Mouse (Mus musculus) midbrain, embryonic 10.5 days (tissue): ENCODE data around the gene Lrrc4b. TPM values are rescaled to one million over a fixed set of nuclear protein-coding genes. Genes with fewer than 3 reads are reported as not detected.

Source experiments
- DNase-seq: peaks from one replicate; pipeline ENCODE4 v3.0.0-alpha.2; 2017; ENCODE audit warnings: low spot score
- H3K27ac ChIP-seq: fragments of 300-500 bp; sonication (generic); replicated peaks from 2 replicates; pipeline ENCODE4 v1.5.1; 2016; ENCODE audit warnings: mild to moderate bottlenecking
- H3K27me3 ChIP-seq: fragments of 300-500 bp; sonication (generic); 2 replicates; pipeline ENCODE4 v1.6.1; 2016; ENCODE audit warnings: low read depth, mild to moderate bottlenecking; ENCODE audit not compliant: poor library complexity, severe bottlenecking
- H3K36me3 ChIP-seq: fragments of 300-500 bp; sonication (generic); 2 replicates; pipeline ENCODE4 v1.6.1; 2016; ENCODE audit warnings: mild to moderate bottlenecking, moderate library complexity
- H3K4me1 ChIP-seq: fragments of 300-500 bp; sonication (generic); 2 replicates; pipeline ENCODE4 v1.6.1; 2016
- H3K4me3 ChIP-seq: fragments of 300-500 bp; sonication (generic); 2 replicates; pipeline ENCODE4 v1.5.1; 2016; ENCODE audit warnings: mild to moderate bottlenecking, moderate library complexity
- H3K9me3 ChIP-seq: fragments of 300-500 bp; sonication (generic); replicated peaks from 2 replicates; pipeline ENCODE4 v1.6.1; 2016; ENCODE audit warnings: mild to moderate bottlenecking
- WGBS: fragments of 180-500 bp; shearing (Covaris S2); methylation state at CpG from one replicate; pipeline ENCODE4 v1.1.7; 2016; 5-methylcytosine and 5-hydroxymethylcytosine counted together
- polyA plus RNA-seq: library from polyadenylated mRNA; unstranded; fragments of >200 nt; fragmentation: Nextera tagmentation; extraction: Ambion mirVana; gene quantifications from 2 replicates; pipeline ENCODE4 v1.2.1, GENCODE M21; 2016

Lrrc4b gene
- polyA plus RNA-seq, 1 experiment from 2014 or later, result 2.4 TPM

DNA sequence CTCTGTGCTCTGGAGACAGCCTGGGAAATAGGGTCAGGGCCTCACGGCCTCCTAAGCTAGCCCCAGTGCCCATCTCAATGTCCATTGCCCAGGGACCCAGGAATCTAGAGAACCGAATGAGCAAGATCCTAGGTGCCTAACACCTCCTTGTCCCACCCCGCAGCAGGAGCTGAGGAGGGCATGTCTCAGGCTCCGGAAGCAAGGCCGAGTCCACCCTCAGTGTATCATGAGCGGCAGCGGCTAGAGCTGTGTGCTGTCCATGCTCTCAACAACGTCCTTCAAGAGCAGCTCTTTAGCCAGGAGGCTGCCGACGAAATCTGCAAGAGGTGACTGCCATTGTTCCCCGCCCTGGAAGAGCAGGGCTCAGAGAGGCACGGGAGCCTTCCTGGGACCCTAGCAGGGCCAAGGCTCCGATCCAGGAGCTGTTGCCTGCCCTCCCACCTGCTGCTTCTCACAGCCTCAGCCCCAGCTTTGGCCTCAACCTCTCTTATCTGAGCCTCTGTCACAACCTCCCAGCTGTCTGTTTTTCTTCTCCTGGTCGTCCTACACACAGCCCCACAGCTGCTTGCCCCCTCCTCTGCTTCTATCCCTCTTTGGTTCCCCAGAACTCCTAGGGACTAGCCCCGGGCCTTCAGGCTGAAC, 39.9 kb downstream of the Lrrc4b start:
- Histone ChIP-seq H3K27ac (peak overlapping the region; percentile 88), H3K27me3 (peaks cover 9% of the 10 kb centered on the region), H3K36me3 (peaks cover 8% of the 10 kb centered on the region), H3K9me3 (no peaks in the 10 kb centered on the region), H3K4me3 (peak overlapping the region; percentile 64), H3K4me1 (peaks cover 82% of the 10 kb centered on the region)
- peak; percentile 12 for DNase-seq
- 66% methylated on average over 15 of the region's 15 CpGs for WGBS

GRCm38 (mm10) chr7:44469677-44470675, 41.2 kb downstream of the Lrrc4b start:
- H3K4me3 ChIP-seq, result peak overlapping the region; percentile 64; the same call in 1 of the 2 replicates
- peaks cover 12% of the 10 kb centered on the region for H3K27me3 ChIP-seq
- peak overlapping the region; percentile 88 for H3K27ac ChIP-seq
- no peaks in the 10 kb centered on the region for H3K36me3 ChIP-seq
- no peak for DNase-seq
- H3K4me1 ChIP-seq, result peaks cover 81% of the 10 kb centered on the region
- H3K9me3 ChIP-seq, result no peaks in the 10 kb centered on the region
- WGBS, result 88% methylated on average over 16 of the region's 16 CpGs

DNA sequence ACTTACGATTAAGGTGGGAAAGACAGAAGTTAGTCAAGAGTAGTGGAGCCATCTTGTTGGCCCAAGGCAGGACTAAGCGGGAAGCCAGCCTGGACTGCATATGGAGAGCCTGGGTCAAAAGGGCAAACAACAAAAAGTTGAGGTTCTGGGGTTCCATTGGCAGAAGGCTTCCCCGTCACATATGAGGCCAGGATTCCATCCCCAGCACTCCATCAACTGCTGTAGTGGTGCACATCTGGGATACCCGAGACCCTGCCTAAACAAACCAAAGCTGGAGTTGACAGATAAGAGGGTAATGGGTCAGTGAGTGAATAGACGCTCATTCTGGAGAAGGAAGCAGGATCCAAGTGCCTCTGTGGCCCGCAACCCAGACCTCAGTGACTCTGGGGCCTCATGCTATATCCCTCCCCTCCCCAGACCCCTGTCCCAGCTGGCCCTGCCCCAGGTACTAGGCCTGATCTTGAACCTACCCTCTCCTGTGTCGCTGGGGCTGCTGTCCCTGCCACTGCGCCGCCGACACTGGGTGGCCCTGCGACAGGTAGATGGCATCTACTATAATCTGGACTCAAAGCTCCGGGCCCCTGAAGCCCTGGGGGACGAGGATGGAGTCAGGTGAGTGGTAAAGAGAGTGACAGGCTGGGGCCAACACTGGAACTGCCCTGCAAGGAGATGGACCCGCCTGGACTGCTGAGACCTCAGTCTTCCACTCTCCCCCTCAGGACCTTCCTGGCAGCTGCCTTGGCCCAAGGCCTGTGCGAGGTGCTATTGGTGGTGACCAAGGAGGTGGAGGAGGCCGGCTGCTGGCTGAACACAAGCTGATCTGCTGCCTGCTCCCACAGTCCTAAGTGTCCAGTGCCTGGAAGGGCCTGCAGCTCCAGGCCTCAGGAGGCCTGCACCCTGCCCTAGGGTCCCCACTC, 42.1 kb downstream of the Lrrc4b start:
- DNase-seq, result no peak
- Histone ChIP-seq H3K4me1 (peaks cover 77% of the 10 kb centered on the region), H3K9me3 (no peaks in the 10 kb centered on the region), H3K36me3 (no peaks in the 10 kb centered on the region), H3K27ac (0 out of 2 replicates have a peak overlapping the region, but pooled peaks have one; percentile 88), H3K4me3 (no peak overlapping the region), H3K27me3 (peaks cover 22% of the 10 kb centered on the region)
- 84% methylated on average over 16 of the region's 16 CpGs for WGBS

GRCm38 (mm10) chr7:44471880-44472557, 43.2 kb downstream of the Lrrc4b start:
- Histone ChIP-seq H3K27ac (0 out of 2 replicates have a peak overlapping the region, but pooled peaks have one; percentile 1), H3K4me3 (no peak overlapping the region), H3K9me3 (no peaks in the 10 kb centered on the region), H3K27me3 (peaks cover 32% of the 10 kb centered on the region), H3K36me3 (no peaks in the 10 kb centered on the region), H3K4me1 (peaks cover 67% of the 10 kb centered on the region)
- DNase-seq, result no peak
- 58% methylated on average over 6 of the region's 6 CpGs for WGBS

DNA sequence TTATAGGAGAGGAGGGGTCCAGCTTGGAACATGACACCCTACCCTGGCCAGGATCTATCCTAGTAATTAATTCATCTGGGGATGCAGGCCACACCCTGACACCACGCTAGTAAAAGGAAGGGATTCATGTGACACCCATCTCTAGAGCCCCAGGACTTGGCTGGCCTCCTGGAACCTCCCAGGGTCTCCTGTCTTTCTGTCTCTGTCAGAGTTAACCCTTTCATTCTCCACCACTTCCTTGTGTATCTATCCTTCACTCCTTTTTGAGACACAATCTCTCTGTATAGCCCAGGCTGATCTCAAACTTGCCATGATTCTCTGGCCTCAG, 43.7 kb downstream of the Lrrc4b start:
- Histone ChIP-seq H3K27ac (0 out of 2 replicates have a peak overlapping the region, but pooled peaks have one; percentile 35), H3K4me1 (peaks cover 61% of the 10 kb centered on the region)
- 32% methylated on average over 1 of the region's 1 CpGs for WGBS

DNA sequence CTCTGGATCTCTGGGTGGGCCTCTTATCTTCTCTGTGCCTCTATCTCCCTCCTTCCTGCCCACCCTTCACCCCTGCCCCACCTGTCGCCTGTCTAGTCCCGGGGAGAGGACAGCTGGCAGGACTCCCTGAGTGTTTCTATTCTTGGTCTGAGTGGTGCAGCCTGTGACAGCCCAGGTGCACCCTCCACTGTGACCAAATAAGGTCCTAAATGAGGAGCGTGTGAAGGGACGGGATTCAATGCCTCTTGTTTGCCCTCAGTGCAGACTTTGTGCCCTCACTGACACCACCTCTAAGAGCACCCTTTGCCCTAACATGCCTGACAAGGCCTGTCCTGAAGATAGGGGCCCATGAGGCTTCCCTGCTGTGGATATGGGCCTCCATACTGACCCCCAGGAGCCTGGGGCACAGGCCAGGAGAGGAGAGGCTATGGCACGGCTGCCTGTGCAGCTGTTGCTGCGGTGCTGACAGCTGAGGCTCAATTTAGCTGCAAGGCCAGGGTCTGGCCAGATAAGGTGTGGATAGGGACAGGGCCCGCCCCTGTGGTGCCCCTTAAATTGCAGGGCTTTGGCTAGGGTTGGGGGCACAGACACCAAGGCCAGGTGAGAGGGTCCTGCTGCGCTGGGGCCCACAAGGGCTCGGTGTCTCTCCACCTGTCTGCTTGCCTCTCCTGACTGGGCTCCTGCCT, 44.3 kb downstream of the Lrrc4b start:
- H3K4me3 ChIP-seq, result no peak overlapping the region
- H3K4me1 ChIP-seq, result peaks cover 60% of the 10 kb centered on the region
- peak; percentile 12 for DNase-seq
- H3K27ac ChIP-seq, result peak overlapping the region; percentile 53
- peaks cover 43% of the 10 kb centered on the region for H3K27me3 ChIP-seq
- no peaks in the 10 kb centered on the region for H3K9me3 ChIP-seq
- H3K36me3 ChIP-seq, result no peaks in the 10 kb centered on the region
- WGBS, result 71% methylated on average over 9 of the region's 9 CpGs

More for the DNA sequence above, 43.7 kb downstream of the Lrrc4b start:
- H3K27me3 ChIP-seq, result peaks cover 37% of the 10 kb centered on the region
- DNase-seq, result peak; percentile 12
- no peak overlapping the region for H3K4me3 ChIP-seq
- H3K9me3 ChIP-seq, result no peaks in the 10 kb centered on the region
- H3K36me3 ChIP-seq, result no peaks in the 10 kb centered on the region

DNA sequence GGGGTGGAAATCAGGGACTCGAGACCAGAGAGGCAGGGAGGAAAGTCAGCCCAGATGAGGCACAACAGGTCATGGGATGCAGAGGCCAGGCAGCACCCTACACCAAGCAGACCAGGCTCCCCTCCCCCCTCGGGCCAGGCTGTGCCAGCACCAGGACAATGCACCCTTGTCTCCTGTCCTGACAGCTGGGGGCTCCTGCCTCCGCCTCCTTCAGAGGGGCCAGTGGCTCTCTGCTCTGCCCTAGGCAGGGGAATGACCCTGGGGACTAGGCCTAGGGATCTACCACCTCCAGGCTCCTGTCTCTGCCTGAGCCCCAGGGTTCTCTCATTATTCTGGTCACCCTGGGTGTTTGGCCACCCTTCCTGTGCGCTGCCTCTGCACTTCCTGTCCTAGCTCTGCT, 45.6 kb downstream of the Lrrc4b start:
- peak overlapping the region; percentile 72 for H3K27ac ChIP-seq
- 19% methylated on average over 4 of the region's 4 CpGs for WGBS

DNA sequence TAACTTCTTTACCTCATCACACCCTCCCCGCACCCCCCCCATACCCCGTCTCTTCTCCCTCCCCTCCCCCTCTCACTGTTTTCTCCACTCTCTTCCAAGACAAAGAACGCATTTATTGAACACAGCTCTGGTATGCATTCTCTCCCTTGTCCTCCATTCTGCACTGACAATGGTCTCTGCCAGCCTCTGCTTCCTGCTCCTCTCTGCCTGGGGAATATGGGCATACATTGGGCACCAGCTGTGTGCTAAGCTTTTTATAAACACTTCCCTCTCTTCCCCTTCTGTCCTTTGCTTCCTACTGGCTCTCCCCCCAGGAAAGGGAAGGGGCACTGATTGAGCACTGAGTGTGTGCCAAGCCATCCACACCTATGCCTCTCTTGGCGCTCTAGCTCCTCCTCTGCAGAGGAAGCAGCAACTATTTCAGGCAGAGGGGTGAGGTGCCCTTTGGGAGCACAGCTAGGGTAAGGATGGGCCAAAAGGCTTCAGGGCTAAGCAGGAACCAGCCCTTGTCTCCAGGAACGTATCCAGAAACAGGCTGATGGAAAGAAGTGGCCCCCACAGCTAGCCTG, 46.3 kb downstream of the Lrrc4b start:
- no peak for DNase-seq
- H3K36me3 ChIP-seq, result no peaks in the 10 kb centered on the region
- H3K27me3 ChIP-seq, result peaks cover 63% of the 10 kb centered on the region

More for the DNA sequence above, 45.6 kb downstream of the Lrrc4b start:
- peaks cover 47% of the 10 kb centered on the region for H3K4me1 ChIP-seq
- DNase-seq, result no peak
- no peaks in the 10 kb centered on the region for H3K36me3 ChIP-seq
- H3K4me3 ChIP-seq, result no peak overlapping the region
- peaks cover 56% of the 10 kb centered on the region for H3K27me3 ChIP-seq
- H3K9me3 ChIP-seq, result no peaks in the 10 kb centered on the region

DNA sequence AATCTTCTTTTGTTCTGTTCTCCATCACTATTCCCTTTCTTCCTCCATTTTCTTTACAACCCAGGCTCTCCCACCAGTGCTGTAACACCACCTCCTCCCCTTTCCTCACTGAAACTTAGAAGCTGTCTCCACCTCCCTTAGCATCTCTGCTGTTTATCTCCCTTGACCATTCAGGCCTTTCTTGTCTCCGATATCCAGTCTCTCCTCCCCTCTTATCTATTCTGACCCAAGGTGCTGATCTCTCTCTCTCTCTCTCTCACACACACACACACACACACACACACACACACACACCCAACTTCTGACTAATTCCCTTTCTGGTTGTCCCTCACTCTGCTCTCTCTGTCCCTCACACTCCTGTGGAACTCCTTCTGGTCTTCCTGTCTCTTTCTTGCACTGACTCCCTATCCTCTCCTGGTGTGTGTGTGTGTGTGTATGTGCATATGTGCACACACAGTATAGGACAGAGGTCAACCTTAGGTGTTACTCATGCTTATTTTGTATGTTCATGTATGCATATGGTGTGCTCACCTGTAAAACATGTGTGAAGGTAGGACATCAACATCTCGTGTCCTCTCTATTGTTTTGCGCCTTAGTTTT, 54.1 kb downstream of the Lrrc4b start:
- Histone ChIP-seq H3K36me3 (0 out of 2 replicates have a peak, but pooled peaks cover 2% of the 10 kb centered on the region), H3K27me3 (peaks cover 49% of the 10 kb centered on the region), H3K4me1 (0 out of 2 replicates have a peak, but pooled peaks cover 4% of the 10 kb centered on the region), H3K4me3 (no peak overlapping the region), H3K9me3 (no peaks in the 10 kb centered on the region), H3K27ac (0 out of 2 replicates have a peak overlapping the region, but pooled peaks have one; percentile 14)
- no peak for DNase-seq
- WGBS, result 73% methylated on average over 3 of the region's 3 CpGs

More for the DNA sequence above, 46.3 kb downstream of the Lrrc4b start:
- 43% methylated on average over 5 of the region's 5 CpGs for WGBS
- Histone ChIP-seq H3K4me1 (peaks cover 43% of the 10 kb centered on the region), H3K4me3 (no peak overlapping the region), H3K27ac (peak overlapping the region; percentile 72; the same call in 1 of the 2 replicates), H3K9me3 (no peaks in the 10 kb centered on the region)

GRCm38 (mm10) chr7:44484109-44484508, 55.3 kb downstream of the Lrrc4b start:
- WGBS, result 80% methylated on average over 1 of the region's 1 CpGs
- Histone ChIP-seq H3K36me3 (peaks cover 13% of the 10 kb centered on the region), H3K4me1 (0 out of 2 replicates have a peak, but pooled peaks cover 4% of the 10 kb centered on the region), H3K27ac (no peak overlapping the region), H3K4me3 (no peak overlapping the region), H3K9me3 (no peaks in the 10 kb centered on the region), H3K27me3 (peaks cover 37% of the 10 kb centered on the region)
- DNase-seq, result no peak
